Mouse (Mus musculus): ENCODE measurements around the gene Tesc. TPM values are rescaled to one million over a fixed set of nuclear protein-coding genes. Genes with fewer than 3 reads are reported as not detected.

Tesc gene
- polyA plus RNA-seq, 1 experiment, result 3.6 TPM

DNA sequence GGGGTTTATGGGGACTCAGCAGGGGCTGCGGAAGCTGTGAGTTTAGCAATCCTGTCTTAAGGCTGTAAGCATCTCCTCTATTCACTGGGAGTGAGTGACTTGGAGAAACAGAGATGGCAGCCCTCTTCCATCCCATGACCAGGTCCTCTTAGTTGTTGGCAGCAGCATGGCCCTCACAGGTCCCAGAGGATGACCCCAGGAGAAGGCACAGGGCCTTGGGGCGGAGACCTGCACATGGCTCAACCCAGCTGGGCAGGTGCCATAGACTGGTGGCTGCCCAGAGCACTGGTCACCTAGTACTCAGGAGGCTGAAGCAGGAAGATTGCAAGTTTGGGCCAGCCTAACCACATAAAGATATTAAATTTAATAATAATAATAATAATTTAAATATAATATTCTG lies 11.9 kb upstream of the Tesc start:
- no peak for DNase-seq (ENCODE audit: low read depth)

DNA sequence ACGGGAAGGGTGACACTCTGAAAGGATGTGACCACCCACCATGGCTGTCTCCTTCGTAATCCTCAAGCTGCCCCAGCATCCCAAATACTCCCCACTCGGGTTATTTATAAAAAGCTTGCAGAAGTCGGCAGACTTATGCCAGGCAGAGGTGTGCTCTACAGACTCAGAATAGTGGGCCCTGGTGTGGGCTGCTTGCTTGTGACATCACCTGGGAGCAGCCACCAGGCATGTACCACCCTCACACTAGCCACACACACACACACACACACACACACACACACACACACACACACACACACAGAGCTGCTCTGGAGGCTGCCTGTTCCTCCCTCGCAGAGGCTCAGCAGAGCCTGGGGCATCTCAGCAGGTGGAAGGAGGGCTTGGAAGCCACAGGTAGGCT lies 10.0 kb upstream of the Tesc start:
- DNase-seq (ENCODE audit: low read depth), result no peak

- DNase-seq (ENCODE audit: low read depth), result no peak
These were observed 7.6 kb upstream of the Tesc start for GRCm38 (mm10) chr5:118019905-118020304.

GRCm38 (mm10) chr5:118023053-118023452 lies 4.5 kb upstream of the Tesc start:
- DNase-seq (ENCODE audit: low read depth), result no peak

DNA sequence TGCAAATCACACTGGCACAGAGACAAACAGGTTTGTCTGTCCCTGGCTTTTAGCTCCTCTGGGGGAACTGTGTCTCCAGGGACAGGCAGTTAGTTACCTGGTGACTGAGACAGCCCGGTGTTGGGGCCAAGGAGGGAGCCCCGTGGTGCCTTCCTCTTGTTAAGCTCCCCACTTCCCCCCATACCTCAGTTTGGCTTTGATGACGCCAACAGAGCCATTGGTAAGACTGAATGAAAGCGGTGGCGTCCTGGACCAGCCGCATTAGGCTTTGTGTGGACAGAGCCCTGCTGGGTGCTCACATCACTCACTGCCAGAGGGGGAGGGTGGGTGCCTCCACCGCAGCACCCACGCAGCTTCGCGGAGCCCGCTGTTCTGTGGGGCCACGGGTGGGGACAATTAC lies 1.7 kb upstream of the Tesc start:
- no peak for DNase-seq (ENCODE audit: low read depth)

DNA sequence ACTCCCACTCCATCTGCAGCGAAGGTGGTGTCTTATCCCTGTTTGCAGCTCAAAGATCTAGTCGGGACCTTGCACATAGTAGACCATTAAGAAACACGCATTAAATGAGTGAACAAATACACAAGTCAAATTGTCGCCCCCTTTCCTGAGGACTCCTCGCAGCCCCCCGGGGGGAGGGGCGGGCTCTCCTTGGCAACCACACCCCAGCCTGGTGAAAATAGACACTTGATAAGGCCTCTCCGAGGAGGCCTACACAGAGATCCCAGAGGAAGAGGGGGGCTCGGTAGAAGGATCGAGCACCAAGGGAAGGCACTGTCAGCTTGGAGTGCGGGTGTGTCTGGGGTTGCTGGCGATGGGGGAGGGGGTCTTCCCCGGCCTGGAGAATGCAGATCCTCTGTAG lies 1.2 kb upstream of the Tesc start:
- no peak for DNase-seq (ENCODE audit: low read depth)

GRCm38 (mm10) chr5:118027101-118027697 lies 344 bp upstream of the Tesc start:
- no peak for DNase-seq (ENCODE audit: low read depth)

DNA sequence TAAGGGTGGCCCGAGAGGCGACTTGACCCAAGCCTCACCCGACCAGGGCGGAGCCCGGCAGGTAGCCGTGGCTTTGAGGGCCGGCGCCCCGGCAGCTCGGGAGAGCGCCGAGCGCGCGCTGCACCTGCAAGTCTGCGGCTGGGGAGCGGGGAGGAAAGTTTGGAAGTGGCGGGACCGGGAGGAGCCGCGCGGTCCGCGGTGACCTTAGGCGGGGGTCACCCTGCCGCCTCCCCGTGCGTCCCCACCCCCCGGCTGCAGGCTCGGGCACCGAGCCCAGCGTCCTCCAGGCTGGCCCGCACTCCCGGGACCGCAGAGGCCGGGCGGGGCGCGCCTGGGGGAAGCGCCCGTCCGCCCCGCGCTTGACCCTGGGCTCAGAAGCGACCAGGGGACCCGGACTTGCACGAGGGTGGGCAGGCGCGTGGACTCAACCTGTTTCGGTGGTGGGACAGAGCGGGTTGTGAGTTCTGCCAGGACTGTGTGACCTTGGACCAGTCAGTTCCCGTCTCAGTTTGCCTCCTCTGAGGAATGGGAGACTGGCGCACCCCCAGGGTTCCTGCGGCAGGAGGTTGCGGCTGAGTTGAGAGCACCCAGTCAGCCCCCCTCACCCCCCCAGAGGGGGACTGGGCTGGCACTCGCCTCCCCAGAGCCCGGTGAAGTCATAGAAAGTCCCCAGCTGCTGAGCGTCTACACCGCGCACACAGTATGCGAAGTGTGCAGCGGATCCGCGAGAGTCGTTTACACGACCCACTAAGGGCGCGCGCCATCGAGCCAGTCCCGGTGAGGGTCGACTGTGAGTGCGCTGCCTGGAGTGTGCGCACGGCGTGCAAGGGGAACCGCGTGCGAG lies 870 bp downstream of the Tesc start:
- no peak for DNase-seq (ENCODE audit: low read depth)

- no peak for DNase-seq (ENCODE audit: low read depth)
These were observed 1.5 kb downstream of the Tesc start for GRCm38 (mm10) chr5:118029035-118029408.

DNA sequence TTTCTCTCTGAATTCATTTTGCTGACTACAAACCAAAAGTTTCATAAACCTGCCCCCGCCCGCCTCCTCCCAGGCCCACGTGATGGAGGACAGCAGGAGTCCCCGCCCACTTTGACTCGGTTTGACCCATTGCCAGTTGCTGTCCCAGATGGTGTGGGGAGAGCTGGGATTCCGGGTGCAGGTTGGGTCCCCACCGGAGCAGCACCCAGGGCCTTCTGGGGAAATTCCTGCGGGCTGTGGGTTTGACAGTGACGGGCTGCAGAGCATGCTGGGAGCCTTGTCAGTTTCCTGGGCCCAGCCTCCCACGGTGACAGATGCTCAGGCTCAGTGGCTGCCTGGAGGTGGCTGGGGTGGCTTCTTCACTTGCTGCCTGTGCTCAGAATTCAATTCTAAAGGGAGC lies 1.9 kb downstream of the Tesc start:
- no peak for DNase-seq (ENCODE audit: low read depth)

GRCm38 (mm10) chr5:118030022-118030675 lies 2.6 kb downstream of the Tesc start:
- no peak for DNase-seq (ENCODE audit: low read depth)

DNA sequence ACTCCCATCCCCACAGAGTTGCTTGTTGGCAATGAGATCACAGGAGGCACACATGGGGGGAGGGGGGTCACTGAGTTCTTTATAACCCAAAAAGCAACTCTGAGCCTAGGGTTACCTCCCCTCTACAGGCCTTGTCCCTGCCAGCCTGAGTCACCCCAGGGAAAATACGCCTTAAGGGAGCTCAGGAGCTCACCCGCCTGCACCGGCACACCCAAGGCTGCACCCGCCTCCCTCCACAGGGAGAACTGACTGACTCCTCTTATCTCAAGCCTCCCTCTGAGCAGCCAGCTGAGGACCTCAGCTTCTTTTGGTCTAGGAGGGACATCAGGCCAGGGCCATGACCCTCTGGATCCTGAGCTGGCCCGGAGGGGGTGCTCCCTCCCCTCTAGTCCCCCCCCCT lies 3.5 kb downstream of the Tesc start:
- DNase-seq (ENCODE audit: low read depth), result no peak

DNA sequence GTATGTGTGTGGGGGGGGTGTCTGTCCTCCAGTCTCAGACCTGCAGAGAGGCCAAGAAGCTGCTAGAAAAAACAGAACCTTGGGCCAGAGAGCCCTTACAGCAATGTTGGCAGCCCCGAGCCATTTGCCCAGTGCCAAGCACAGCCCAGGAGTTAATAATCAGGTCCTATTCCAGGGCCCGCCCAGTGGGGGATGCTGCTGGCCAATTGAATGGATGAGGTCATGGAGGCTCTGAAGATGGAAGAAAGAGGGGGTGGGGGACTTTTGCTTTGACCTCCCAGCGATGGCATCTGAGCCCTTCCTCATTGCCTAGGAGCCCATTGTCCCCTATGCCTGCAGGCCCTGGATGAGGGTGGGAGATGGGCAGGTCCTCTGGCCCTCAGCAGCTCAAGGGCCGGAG lies 4.0 kb downstream of the Tesc start:
- no peak for DNase-seq (ENCODE audit: low read depth)

- DNase-seq (ENCODE audit: low read depth), result no peak
These were observed 5.8 kb downstream of the Tesc start for GRCm38 (mm10) chr5:118033328-118033727.

DNA sequence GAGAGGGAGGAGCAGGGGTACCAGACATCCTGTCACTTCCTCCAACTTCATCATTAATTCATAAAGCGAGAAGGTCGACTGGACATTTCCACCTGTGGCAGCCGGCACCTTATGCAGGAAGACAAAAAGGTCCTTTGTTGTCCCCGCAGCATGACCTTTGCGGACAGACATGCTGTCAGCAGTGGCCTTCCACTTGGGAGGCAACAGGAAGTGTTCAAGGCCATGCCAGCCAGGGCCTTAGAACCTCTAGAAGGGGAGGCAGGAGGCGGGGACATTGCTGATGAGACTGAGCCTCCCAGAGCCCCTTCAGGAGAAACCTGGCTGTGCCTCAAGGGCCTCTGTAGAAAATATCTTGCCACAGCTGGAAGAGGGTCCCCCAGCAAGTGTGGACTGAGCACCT lies 6.2 kb downstream of the Tesc start:
- DNase-seq (ENCODE audit: low read depth), result no peak

GRCm38 (mm10) chr5:118034632-118035031 lies 7.1 kb downstream of the Tesc start:
- no peak for DNase-seq (ENCODE audit: low read depth)

- DNase-seq (ENCODE audit: low read depth), result no peak
These were observed 8.2 kb downstream of the Tesc start for GRCm38 (mm10) chr5:118035786-118036185.

DNA sequence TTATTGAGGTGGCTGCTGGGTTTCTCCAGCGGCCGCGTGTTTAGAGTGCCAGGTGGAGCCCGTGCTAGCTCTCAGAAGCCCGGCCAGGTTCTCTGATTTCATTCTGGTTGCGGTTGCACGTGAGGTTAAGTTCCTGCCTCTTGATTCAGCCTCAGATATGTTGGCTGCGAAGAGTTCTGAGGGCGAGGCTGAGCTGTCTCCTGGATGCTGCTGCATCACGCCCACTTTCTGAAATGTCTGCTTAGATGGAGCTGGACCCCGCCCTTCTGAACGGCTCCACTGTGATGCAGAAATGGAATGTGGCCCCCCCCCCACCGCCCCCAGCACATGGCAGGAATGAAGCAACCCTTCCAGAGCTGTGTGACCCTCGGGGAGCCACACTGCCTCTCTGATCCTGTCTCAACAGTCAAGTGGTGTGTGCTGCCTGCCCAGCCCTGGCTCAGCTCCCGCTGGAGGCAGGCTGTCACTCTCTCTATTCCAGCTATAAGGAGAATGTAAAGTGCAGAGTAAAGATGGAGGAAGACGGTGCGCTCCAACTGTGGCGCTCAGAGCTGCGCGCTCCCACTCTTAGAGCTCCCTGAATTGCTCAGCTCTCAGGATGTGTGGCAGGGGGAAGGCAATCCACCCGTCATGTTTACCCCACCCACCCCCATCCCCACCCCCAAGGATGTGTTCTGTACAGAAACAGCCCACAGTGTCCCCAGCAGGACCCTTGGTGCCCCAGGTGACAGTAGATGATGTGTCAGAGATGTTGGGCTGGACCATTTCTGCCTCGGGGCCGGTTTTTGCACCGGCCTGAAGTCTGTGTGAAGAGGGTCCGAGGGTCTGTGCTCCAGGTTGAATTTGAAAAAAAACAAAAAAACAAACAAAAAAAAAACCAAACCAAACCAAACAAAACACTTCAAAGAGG lies 9.6 kb downstream of the Tesc start:
- DNase-seq (ENCODE audit: low read depth), result no peak

DNA sequence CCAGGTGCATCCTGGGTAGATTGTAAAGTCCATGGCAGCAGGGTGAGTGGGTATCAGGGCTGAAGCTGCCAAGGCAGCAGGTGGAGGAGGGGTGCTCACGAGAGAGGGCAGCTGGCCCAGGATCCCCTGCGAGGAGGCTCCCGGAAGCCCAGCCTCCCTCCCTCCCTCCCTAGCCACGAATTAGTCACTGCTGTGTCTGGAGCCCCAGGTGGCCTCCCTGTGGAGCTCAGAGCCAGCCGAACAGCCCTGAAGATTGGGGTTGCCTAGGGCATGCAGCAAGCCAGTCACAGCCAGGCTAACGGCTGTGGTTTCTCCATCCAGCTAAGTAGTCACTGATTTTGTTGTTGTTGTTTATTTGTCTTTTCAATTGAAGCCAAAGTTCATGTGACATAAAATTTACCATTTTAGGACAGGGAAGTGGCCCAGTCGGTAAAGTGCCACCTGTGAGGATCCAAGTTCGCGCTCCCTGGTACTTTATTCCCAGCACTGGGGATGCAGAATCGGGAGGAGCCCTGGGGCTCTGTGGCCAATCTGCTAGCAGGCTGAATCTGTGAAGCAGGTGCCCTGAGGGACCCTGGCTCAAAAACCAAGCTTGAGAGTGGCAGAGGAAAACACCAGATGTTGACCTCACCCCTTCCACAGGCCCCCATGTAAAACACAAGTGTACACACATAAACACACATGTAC lies 10.4 kb downstream of the Tesc start:
- DNase-seq (ENCODE audit: low read depth), result no peak

GRCm38 (mm10) chr5:118039241-118039668 lies 11.7 kb downstream of the Tesc start:
- DNase-seq (ENCODE audit: low read depth), result no peak

GRCm38 (mm10) chr5:118042599-118042998 lies 15.1 kb downstream of the Tesc start:
- DNase-seq (ENCODE audit: low read depth), result no peak
